Mouse (Mus musculus): ENCODE data around the gene Slc9a9. TPM values are rescaled to one million over a fixed set of nuclear protein-coding genes. Genes with fewer than 3 reads are reported as not detected.

Slc9a9 gene
- polyA plus RNA-seq, 1 experiment: 6.1 TPM

- DNase-seq (ENCODE audit: low spot score): no peak
Observed at GRCm38 (mm10) chr9:95077938-95078337, 408.2 kb downstream of the Slc9a9 start.

- no peak for DNase-seq (ENCODE audit: low spot score)
Observed at GRCm38 (mm10) chr9:95078626-95079025, 408.9 kb downstream of the Slc9a9 start.

- no peak for DNase-seq (ENCODE audit: low spot score)
Observed at GRCm38 (mm10) chr9:95079951-95080350, 410.2 kb downstream of the Slc9a9 start.

GRCm38 (mm10) chr9:95086109-95086821, 416.6 kb downstream of the Slc9a9 start:
- no peak for DNase-seq (ENCODE audit: low spot score)

- no peak for DNase-seq (ENCODE audit: low spot score)
Observed at GRCm38 (mm10) chr9:95088221-95088620, 418.5 kb downstream of the Slc9a9 start.

DNA sequence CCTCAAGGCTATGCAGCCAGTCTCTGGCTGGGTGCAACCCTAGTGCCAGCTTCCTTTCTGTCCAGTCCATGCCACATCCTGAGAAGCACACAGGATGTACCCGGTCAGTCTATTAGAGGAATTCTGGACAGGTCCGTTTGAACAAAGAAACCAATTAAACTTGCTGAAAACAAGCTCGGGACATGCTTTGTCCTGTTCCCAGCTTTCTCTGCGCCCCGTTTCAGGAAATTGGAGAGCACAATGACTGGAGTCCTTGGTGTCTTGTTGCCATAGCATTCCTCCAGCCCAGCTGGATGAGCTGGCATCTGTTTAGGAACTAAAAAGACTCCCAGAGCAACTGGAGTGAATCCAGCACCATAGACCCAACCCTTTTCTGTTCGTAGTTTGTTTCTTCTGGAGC, 419.3 kb downstream of the Slc9a9 start:
- no peak for DNase-seq (ENCODE audit: low spot score)

GRCm38 (mm10) chr9:95096486-95096885, 426.8 kb downstream of the Slc9a9 start:
- no peak for DNase-seq (ENCODE audit: low spot score)

DNA sequence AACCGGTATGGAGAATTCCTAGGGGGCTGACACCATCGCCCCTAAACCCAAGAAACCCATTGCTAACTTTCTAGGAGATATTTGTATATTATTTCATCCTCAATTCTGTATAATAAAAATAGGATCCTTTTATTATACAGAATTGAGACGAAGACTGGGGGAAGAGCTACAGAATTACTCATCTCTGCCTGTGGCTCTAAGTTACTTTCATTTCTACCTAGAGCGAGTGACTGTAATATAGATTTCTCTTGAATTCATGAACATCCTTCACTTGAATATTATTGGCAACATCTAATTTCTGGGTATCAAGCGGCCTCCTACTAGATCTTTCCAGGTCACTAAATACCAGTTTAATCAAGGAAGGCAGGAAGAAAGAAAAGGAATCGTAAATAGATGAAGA, 436.1 kb downstream of the Slc9a9 start:
- no peak for DNase-seq (ENCODE audit: low spot score)

- no peak for DNase-seq (ENCODE audit: low spot score)
Observed at GRCm38 (mm10) chr9:95109799-95110198, 440.1 kb downstream of the Slc9a9 start.

- no peak for DNase-seq (ENCODE audit: low spot score)
Observed at GRCm38 (mm10) chr9:95110768-95111167, 441.1 kb downstream of the Slc9a9 start.

- DNase-seq (ENCODE audit: low spot score): no peak
Observed at GRCm38 (mm10) chr9:95111732-95112131, 442.0 kb downstream of the Slc9a9 start.

DNA sequence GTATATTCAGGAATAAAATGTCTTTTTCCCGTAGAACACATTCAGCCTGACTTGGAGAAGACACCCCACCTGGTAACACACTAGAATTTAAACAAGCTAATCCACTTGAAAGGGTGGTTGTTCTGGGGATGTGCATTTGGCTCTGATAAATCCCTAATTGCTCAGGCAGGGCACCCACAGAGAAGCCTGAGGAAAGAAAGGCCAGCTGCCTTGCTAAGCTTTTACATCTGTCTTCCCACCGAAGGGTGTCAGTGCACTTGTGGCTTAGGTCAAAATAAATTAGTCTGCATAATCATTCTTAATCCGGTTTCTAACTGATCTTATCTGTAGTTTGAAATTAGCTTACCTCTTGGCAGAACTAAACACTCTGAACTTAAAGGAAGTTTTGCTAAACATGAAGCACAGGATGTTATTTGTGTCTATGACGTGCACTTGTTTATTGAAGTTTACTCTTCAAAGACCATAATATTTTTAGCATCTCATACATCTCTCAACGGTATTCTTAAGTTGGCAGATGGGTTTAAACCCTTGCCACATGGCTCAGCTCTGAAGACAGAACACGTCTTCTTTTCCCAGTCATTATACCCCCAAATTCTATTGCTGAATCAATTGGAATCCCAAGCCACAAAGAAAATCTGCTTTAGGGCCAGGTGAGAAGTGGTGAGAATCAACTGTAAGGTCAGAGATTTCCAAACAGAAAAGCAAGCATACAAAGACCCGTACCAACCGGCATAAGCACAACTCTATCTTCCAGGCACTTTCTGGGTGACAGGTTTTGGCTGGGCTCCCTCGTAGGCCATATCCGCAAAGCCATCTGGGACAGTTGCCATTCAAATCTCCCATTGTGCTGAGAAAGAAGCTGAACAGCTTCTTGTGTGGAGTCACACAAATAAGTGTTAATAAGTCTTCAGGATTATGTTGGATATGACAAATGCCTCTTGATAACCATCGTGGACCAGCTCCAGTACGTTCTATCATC, 443.7 kb downstream of the Slc9a9 start:
- DNase-seq (ENCODE audit: low spot score): no peak

GRCm38 (mm10) chr9:95120062-95120461, 450.4 kb downstream of the Slc9a9 start:
- no peak for DNase-seq (ENCODE audit: low spot score)

DNA sequence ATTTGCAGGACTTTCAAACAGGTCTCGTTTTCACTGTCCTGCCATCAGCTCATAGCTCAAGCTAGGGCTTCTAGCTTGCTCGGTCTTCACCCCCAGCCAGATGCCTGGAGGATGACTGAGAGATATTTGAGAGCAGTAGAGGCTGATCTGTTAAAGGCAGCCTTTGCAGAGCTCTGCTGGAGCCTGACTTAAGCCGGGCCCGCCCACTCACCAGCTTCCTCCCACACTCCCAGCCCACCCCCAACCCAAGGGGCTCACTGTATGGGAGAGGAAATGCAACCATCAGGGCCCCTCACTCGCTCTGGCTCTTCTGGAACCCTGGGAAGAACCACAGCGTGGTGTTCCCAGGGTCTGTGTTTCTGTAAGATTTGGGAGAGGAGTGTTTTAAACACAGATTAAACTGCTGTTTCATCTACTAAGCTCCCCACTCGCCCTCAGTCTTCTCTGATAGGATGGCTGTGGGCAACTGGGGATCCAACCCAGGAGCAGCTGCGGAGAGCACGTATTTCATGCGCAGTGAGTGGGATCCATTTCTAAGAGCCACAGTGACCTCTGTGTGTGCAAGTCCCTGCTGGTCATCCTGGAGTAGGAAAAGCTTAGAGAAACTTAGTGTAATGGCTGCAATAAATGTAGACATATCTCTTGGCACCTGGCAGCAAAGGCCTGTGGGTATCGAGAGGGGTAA, 451.6 kb downstream of the Slc9a9 start:
- DNase-seq (ENCODE audit: low spot score): no peak

DNA sequence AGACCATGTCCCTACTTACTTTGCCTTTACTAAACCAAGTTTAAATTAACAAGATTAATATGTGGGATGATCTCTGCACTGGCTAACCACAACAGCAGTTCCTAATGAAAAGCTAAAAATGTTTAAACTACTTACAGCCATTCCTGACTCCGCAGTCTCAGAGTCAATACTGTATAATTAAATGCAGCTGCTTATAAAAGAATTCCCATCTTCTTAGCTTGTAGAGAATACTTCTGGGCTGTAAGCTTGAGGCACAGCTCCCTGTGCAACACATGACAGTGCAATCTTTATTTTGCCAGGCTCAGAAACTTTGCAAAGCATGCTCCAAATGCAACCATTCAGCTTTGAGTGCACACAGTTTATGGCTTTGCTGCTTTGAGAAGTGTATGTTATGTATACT, 456.0 kb downstream of the Slc9a9 start:
- DNase-seq (ENCODE audit: low spot score): no peak

GRCm38 (mm10) chr9:95127774-95128173, 458.1 kb downstream of the Slc9a9 start:
- no peak for DNase-seq (ENCODE audit: low spot score)

DNA sequence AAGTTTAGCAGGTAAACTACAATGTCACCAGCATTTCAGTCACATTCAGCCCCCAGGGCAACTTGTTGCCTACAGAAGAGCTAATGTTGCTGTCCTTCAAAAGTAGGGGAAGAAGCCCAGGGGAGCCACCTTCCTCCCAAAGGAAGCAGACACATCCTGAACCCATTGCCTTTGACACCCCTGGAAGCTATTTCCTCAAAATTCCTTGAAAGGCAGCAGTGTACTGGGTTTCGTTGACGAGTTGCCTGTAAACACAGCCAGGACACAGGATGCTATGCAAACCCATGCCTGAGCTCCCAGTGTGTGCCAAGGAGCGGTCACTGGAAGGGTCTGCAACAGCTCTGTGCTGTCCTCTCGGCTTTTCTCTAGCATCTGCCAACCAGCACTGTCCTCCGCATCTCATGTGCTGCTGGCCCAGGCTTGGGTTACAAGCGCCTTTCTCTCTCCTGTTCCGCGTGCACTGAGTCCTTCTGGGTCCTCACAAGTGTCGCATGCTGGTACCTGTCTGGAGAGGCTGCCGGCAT, 479.6 kb downstream of the Slc9a9 start:
- no peak for DNase-seq (ENCODE audit: low spot score)

DNA sequence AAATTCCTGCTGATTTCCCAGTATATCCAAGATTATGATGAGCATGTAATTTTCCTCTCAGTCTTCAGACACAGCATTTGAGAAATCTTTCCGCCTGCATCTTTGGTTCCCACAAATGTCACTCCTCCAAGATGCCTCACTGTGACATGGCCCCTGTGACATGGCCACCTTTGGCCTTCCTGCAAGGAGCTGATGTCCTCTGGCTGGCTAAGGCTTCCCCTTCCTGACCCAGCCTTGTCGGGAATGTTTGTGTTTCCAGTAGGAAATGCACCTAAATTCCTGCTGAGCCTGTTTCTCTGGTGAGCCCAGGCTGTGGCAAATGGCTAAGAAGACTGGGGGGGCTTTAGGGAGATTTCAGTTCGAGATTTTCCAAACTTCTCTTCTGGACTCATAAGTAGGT, 480.4 kb downstream of the Slc9a9 start:
- DNase-seq (ENCODE audit: low spot score): no peak

GRCm38 (mm10) chr9:95150597-95150996, 480.9 kb downstream of the Slc9a9 start:
- DNase-seq (ENCODE audit: low spot score): no peak

- DNase-seq (ENCODE audit: low spot score): no peak
Observed at GRCm38 (mm10) chr9:95150998-95151397, 481.3 kb downstream of the Slc9a9 start.

GRCm38 (mm10) chr9:95151746-95152145, 482.0 kb downstream of the Slc9a9 start:
- DNase-seq (ENCODE audit: low spot score): no peak

- no peak for DNase-seq (ENCODE audit: low spot score)
Observed at GRCm38 (mm10) chr9:95153966-95154365, 484.3 kb downstream of the Slc9a9 start.
